Mouse (Mus musculus) B cell, adult 2 months (primary cell): ENCODE results near the gene Snrnp25.

Source experiments
- DNase-seq, 2 experiments: peaks; one replicate each; pipeline ENCODE4 v3.0.0; 2022

Gene Snrnp25

GRCm38 (mm10) chr11:32225222-32226104 is 20.2 kb downstream of the Snrnp25 start:
- DNase-seq: no peak

GRCm38 (mm10) chr11:32226124-32226871 is 21.1 kb downstream of the Snrnp25 start, which contains the start of gene Mpg:
Mpg (plus strand) TSS chr11:32226505.
- peak; percentile 92 to 93 for DNase-seq

- DNase-seq: no peak
Observed at GRCm38 (mm10) chr11:32227041-32227440, 21.8 kb downstream of the Snrnp25 start.

- DNase-seq: no peak
Observed at GRCm38 (mm10) chr11:32227555-32227954, 22.3 kb downstream of the Snrnp25 start.

GRCm38 (mm10) chr11:32228292-32228845 is 23.2 kb downstream of the Snrnp25 start:
- no peak for DNase-seq

- no peak for DNase-seq
Observed at GRCm38 (mm10) chr11:32230220-32230619, 25.0 kb downstream of the Snrnp25 start.

- no peak for DNase-seq
Observed at GRCm38 (mm10) chr11:32231125-32231524, 25.9 kb downstream of the Snrnp25 start.

GRCm38 (mm10) chr11:32232848-32233247 is 27.6 kb downstream of the Snrnp25 start:
- DNase-seq: no peak

- no peak for DNase-seq
Observed at GRCm38 (mm10) chr11:32233895-32234294, 28.7 kb downstream of the Snrnp25 start.

- no peak for DNase-seq
Observed at GRCm38 (mm10) chr11:32234816-32235485, 29.7 kb downstream of the Snrnp25 start.

- no peak for DNase-seq
Observed at GRCm38 (mm10) chr11:32235646-32236045, 30.4 kb downstream of the Snrnp25 start.

- no peak for DNase-seq
Observed at GRCm38 (mm10) chr11:32236132-32236531, 30.9 kb downstream of the Snrnp25 start.

- peak; percentile 58 to 67 for DNase-seq
Observed at GRCm38 (mm10) chr11:32236712-32237410, 31.6 kb downstream of the Snrnp25 start.

- no peak for DNase-seq
Observed at GRCm38 (mm10) chr11:32237411-32237795, 32.2 kb downstream of the Snrnp25 start.

- DNase-seq: peak; percentile 87 to 89
Observed at GRCm38 (mm10) chr11:32238093-32238860, 33.1 kb downstream of the Snrnp25 start.

- DNase-seq: no peak
Observed at GRCm38 (mm10) chr11:32241391-32241790, 36.2 kb downstream of the Snrnp25 start.

- no peak for DNase-seq
Observed at GRCm38 (mm10) chr11:32242209-32242608, 37.0 kb downstream of the Snrnp25 start.

GRCm38 (mm10) chr11:32243205-32243955 is 38.2 kb downstream of the Snrnp25 start:
- no peak for DNase-seq

GRCm38 (mm10) chr11:32244064-32244463 is 38.8 kb downstream of the Snrnp25 start:
- no peak for DNase-seq

GRCm38 (mm10) chr11:32244617-32245016 is 39.4 kb downstream of the Snrnp25 start:
- no peak for DNase-seq

- DNase-seq: no peak
Observed at GRCm38 (mm10) chr11:32245614-32246013, 40.4 kb downstream of the Snrnp25 start.
